Mouse (Mus musculus): ENCODE results near the gene Slc25a51.
"Not testable (repeated sequence)": the region's sequence is repeated elsewhere in the genome, so short reads cannot be mapped to it uniquely, and the experiment has no call there.

The Slc25a51 gene

GRCm38 (mm10) chr4:45422640-45423039 is 14.1 kb upstream of the Slc25a51 start:
- DNase-seq = no peak

GRCm38 (mm10) chr4:45421519-45422260 is 13.1 kb upstream of the Slc25a51 start:
- DNase-seq = no peak

GRCm38 (mm10) chr4:45420733-45421132 is 12.2 kb upstream of the Slc25a51 start:
- DNase-seq = no peak

- DNase-seq = no peak
These were observed 10.5 kb upstream of the Slc25a51 start for GRCm38 (mm10) chr4:45419051-45419450.

GRCm38 (mm10) chr4:45418229-45418950 is 9.8 kb upstream of the Slc25a51 start:
- peak; percentile 70 for DNase-seq

- no peak for DNase-seq
These were observed 7.7 kb upstream of the Slc25a51 start for GRCm38 (mm10) chr4:45416314-45416713.

- DNase-seq = no peak
These were observed 5.2 kb upstream of the Slc25a51 start for GRCm38 (mm10) chr4:45413674-45414338.

- DNase-seq = no peak
These were observed 4.0 kb upstream of the Slc25a51 start for GRCm38 (mm10) chr4:45412433-45413192.

GRCm38 (mm10) chr4:45411181-45411790 is 2.7 kb upstream of the Slc25a51 start:
- no peak for DNase-seq

GRCm38 (mm10) chr4:45409270-45409669 is 704 bp upstream of the Slc25a51 start:
- DNase-seq = no peak

- DNase-seq = no peak
These were observed 747 bp downstream of the Slc25a51 start for GRCm38 (mm10) chr4:45407703-45408334.

- no peak for DNase-seq
These were observed 1.4 kb downstream of the Slc25a51 start for GRCm38 (mm10) chr4:45407001-45407702.

GRCm38 (mm10) chr4:45406397-45406796 is 2.2 kb downstream of the Slc25a51 start:
- no peak for DNase-seq

GRCm38 (mm10) chr4:45405315-45405714 is 3.3 kb downstream of the Slc25a51 start:
- no peak for DNase-seq

GRCm38 (mm10) chr4:45404086-45404485 is 4.5 kb downstream of the Slc25a51 start:
- no peak for DNase-seq

- no peak for DNase-seq
These were observed 5.1 kb downstream of the Slc25a51 start for GRCm38 (mm10) chr4:45403499-45403878.

GRCm38 (mm10) chr4:45402878-45403498 is 5.6 kb downstream of the Slc25a51 start:
- DNase-seq = no peak

- no peak for DNase-seq
These were observed 6.3 kb downstream of the Slc25a51 start for GRCm38 (mm10) chr4:45402281-45402680.

GRCm38 (mm10) chr4:45399421-45400210 is 8.9 kb downstream of the Slc25a51 start:
- no peak for DNase-seq

- not testable (repeated sequence) for DNase-seq
These were observed 10.3 kb downstream of the Slc25a51 start for GRCm38 (mm10) chr4:45398315-45398714.
